In the genomic region with DNA sequence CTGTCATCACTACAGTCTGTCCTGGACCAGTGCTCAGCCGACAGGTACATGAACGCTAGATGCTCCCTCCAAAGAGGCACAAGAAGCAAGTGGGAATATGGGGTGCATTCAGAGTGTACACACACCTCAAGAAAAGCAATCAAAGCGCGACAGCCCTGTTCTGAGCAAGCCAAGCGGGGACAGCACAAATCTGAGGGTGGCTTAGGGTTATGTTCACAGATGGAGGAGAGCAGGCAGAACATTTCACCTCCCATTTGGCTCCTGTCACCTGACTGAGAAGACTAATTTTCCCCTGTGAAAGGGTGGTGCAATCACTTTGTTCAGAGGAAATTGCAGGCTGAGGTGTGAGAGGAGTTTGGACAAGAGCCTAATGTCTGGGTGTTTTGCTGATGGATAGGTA, we compare ENCODE assay signal across 17 mouse cellular contexts.
"Had no signal": no experiment of that assay in that cellular context is flagged by ENCODE, and none has a peak within 500 bp of the region (broad histone marks: within the 10 kb centered on the region; RNA-seq: fewer than 3 reads in every experiment).

No protein-coding gene starts in this region.

- H3K4me2 ChIP-seq: lung, embryonic 14.5 days; midbrain, embryonic 12.5 days; neural tube, embryonic 12.5 days had no signal

- H3K4me3 ChIP-seq: midbrain, embryonic 10.5 days; midbrain, embryonic 12.5 days; myocyte; neural tube, embryonic 12.5 days had no signal

- DNase-seq: lung, adult 18-20 months; lung, embryonic 14.5 days; lung, postnatal 10 days; lung, postnatal 4 days; midbrain, embryonic 14.5 days; retina, postnatal 1 day; right cerebral cortex, adult 18-20 months; right cerebral cortex, postnatal 25 days; right cerebral cortex, postnatal 4 days; spleen, adult 18-20 months; thymus, adult 18-20 months; thymus, postnatal 14 days; thymus, postnatal 36 days had no signal

- H3K4me1 ChIP-seq: midbrain, embryonic 10.5 days; midbrain, embryonic 12.5 days; neural tube, embryonic 12.5 days had no signal

- H3K9ac ChIP-seq: lung, embryonic 14.5 days; midbrain, embryonic 12.5 days; neural tube, embryonic 12.5 days had no signal

- H3K27me3 ChIP-seq: midbrain, embryonic 12.5 days; neural tube, embryonic 12.5 days had no signal

- H3K9me3 ChIP-seq: midbrain, embryonic 10.5 days; midbrain, embryonic 12.5 days; neural tube, embryonic 12.5 days had no signal

- H3K27ac ChIP-seq: midbrain, embryonic 10.5 days; midbrain, embryonic 12.5 days; neural tube, embryonic 12.5 days had no signal

- H3K36me3 ChIP-seq: midbrain, embryonic 10.5 days; midbrain, embryonic 12.5 days; neural tube, embryonic 12.5 days had no signal
